In the genomic region with DNA sequence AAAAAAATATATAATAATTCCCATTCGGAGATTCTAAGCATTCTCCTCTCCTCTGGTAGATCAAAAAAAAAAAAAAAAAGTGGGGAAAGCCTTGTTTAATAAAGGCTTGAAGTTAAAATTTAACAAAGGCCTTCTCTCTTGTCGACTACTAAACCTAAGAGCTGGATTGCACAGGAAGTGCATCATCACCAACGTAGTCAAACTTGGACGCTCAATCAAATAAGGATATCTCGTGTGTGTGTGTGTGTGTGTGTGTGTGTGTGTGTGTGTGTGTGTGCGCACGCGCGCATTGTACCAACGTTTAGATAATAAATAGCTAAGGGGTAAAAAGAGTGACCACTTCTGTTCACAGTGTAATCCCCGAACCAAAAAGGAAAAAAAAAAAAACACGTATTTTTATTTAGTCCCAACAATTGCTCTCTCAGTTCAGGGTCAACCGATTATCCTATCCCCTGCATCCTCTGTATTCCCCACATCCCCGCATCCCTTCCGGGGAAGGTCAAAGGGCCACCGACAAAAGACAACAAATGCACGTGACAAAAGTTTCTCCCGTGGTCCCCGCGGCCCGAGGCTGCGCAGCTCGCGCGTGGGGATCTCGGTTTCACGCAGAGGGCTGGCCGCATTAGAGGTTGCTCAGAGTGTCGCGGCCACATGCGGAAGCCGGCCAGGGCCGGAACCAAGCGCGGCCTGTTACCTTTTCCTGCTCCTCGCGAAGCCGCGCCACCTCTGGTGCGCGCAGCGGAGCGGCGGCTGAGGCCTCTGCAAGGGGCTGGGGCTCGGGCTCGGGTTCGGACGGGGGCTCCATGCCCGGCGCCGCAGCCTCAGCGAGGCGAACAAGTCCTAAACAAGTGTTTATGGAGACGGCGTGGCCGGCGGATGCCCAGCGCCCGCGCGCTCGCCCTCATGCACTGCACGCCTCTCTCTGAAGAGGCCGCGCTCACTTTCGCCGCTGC, we compare ENCODE assay signal across 8 mouse cellular contexts. TPM values are rescaled to one million over a fixed set of nuclear protein-coding genes. Genes with fewer than 3 reads are reported as not detected.
DNase-seq lines count a peak whose midpoint lies in the region; ATAC-seq lines count a peak whose summit lies in the region.

No protein-coding gene starts in this region.

- peak overlapping the region; percentile 79 for H3K27ac ChIP-seq in hindbrain, embryonic 15.5 days (replicated peaks)

- peak; percentile 83 for DNase-seq in R1 (ENCODE audit: low read depth, low spot score)
- DNase-seq in cerebellum, postnatal 36 days, result peak; percentile 65 to 70
- peak; percentile 64 to 70 for DNase-seq in frontal cortex, postnatal 36 days (ENCODE audit: low spot score in 2 of 2)
- peak; percentile 33 for DNase-seq in left cerebral cortex, adult 11 months (ENCODE audit: low spot score)
- DNase-seq in lung, postnatal 36 days, result peak; percentile 85
- peak; percentile 70 for DNase-seq in retina, embryonic 14.5 days (ENCODE audit: low spot score)
- peak; percentile 76 to 77 for DNase-seq in thymus, postnatal 36 days

- H3K4me1 ChIP-seq in hindbrain, embryonic 15.5 days (replicated peaks), result peaks cover 14% of the 10 kb centered on the region

- WGBS in hindbrain, embryonic 15.5 days, result under 1% methylated on average over 67 of the region's 67 CpGs

- peak; percentile 86 for ATAC-seq in hindbrain, embryonic 15.5 days (ENCODE audit: low FRiP score, low read depth)

- H3K27me3 ChIP-seq in hindbrain, embryonic 15.5 days, result no peaks in the 10 kb centered on the region

- no peaks in the 10 kb centered on the region for H3K9me3 ChIP-seq in hindbrain, embryonic 15.5 days

- H3K9ac ChIP-seq in hindbrain, embryonic 15.5 days, result peak overlapping the region; percentile 66

- peak overlapping the region; percentile 65 for H3K4me3 ChIP-seq in hindbrain, embryonic 15.5 days

- no peaks in the 10 kb centered on the region for H3K36me3 ChIP-seq in hindbrain, embryonic 15.5 days

- peak overlapping the region; percentile 68 for H3K4me2 ChIP-seq in hindbrain, embryonic 15.5 days

RNA-seq across cellular contexts. Expression of a gene that starts 4.7 kb away (rescaled TPM):
- 37.5 and 37.6 TPM in 2 replicates for polyA plus RNA-seq in hindbrain, embryonic 15.5 days (2015; fragmentation: Nextera tagmentation; extraction: Ambion mirVana)

Comparison
In these comparisons a context has a peak if more than half of its experiments do, and no peak if none do; other contexts are left out.
1. Peak in every context shown above with its lines: DNase-seq, ATAC-seq, H3K4me3 ChIP-seq and H3K27ac ChIP-seq.
2. DNase-seq: peak in every context shown above with its lines; median percentile 85 in lung, postnatal 36 days; 83 in R1; 76 in thymus, postnatal 36 days; 70 in retina, embryonic 14.5 days; 68 in cerebellum, postnatal 36 days; 67 in frontal cortex, postnatal 36 days; 33 in left cerebral cortex, adult 11 months.